Mouse (Mus musculus) ES-E14 (cell line): ENCODE measurements around the gene Tlx3. TPM values are rescaled to one million over a fixed set of nuclear protein-coding genes. Genes with fewer than 3 reads are reported as not detected.

Experiments used
- DNase-seq: peaks from one replicate; pipeline ENCODE4 v3.0.0-alpha.2; 2013; ENCODE audit warnings: low read depth, low spot score
- H3K27ac ChIP-seq: 2 replicates; pipeline ENCODE4 v1.5.1; 2012; ENCODE audit warnings: low read depth, mild to moderate bottlenecking, low read length, moderate library complexity, mixed read lengths; ENCODE audit not compliant: poor library complexity, insufficient read depth, severe bottlenecking
- H3K36me3 ChIP-seq: 2 replicates; pipeline ENCODE4 v1.6.1; 2012; ENCODE audit warnings: mild to moderate bottlenecking, low read length, moderate library complexity, mixed read lengths; ENCODE audit not compliant: control insufficient read depth, poor library complexity, insufficient read depth, severe bottlenecking
- H3K4me1 ChIP-seq, 2 experiments: fragments of 150-350 bp in 1 of 2; sonication (generic) in 1 of 2; 2 replicates each; pipeline ENCODE4 v1.6.1; 2012; ENCODE audit warnings: low read length in 2 of 2, mild to moderate bottlenecking in 1 of 2, mixed read lengths in 1 of 2; ENCODE audit not compliant: control insufficient read depth in 2 of 2, insufficient read depth in 2 of 2, poor library complexity in 1 of 2
- H3K4me3 ChIP-seq, 2 experiments: fragments of 150-350 bp in 1 of 2; sonication (generic) in 1 of 2; 2 replicates each; pipeline ENCODE4 v1.5.1; 2012; ENCODE audit warnings: low read length in 2 of 2, low read depth in 1 of 2, mild to moderate bottlenecking in 1 of 2, mixed read lengths in 1 of 2; ENCODE audit not compliant: insufficient read depth in 1 of 2, poor library complexity in 1 of 2, severe bottlenecking in 1 of 2
- H3K9ac ChIP-seq: 2 replicates; pipeline ENCODE4 v1.6.1; 2012; ENCODE audit warnings: low read depth, mild to moderate bottlenecking, low read length, mixed read lengths; ENCODE audit not compliant: poor library complexity, insufficient read depth, severe bottlenecking
- H3K9me3 ChIP-seq: fragments of 150-350 bp; sonication (generic); 2 replicates; pipeline ENCODE4 v1.6.1; 2012; ENCODE audit warnings: low read depth, mild to moderate bottlenecking, low read length; ENCODE audit not compliant: control insufficient read depth, insufficient read depth
- CHD2 ChIP-seq: IDR thresholded peaks from 2 replicates; pipeline ENCODE4 v1.6.1; 2014; ENCODE audit warnings: mild to moderate bottlenecking, low read depth, low read length, inconsistent platforms
- HCFC1 ChIP-seq: IDR thresholded peaks from 2 replicates; pipeline ENCODE4 v1.6.1; 2012; ENCODE audit warnings: low read length, inconsistent platforms, borderline replicate concordance; ENCODE audit not compliant: insufficient read depth
- MAFK ChIP-seq: IDR thresholded peaks from 2 replicates; pipeline ENCODE4 v1.6.1; 2014; ENCODE audit warnings: mild to moderate bottlenecking, low read depth, low read length, inconsistent platforms; ENCODE audit not compliant: insufficient read depth
- ZC3H11A ChIP-seq: IDR thresholded peaks from 2 replicates; pipeline ENCODE4 v1.6.1; 2012; ENCODE audit warnings: low read depth, mild to moderate bottlenecking, inconsistent platforms, low read length, borderline replicate concordance
- ZNF384 ChIP-seq: IDR thresholded peaks from 2 replicates; pipeline ENCODE4 v1.6.1; 2012; ENCODE audit warnings: low read depth, low read length, inconsistent platforms
- in situ Hi-C, 2 experiments: fragments of 600-800 bp; cut with MboI; formaldehyde crosslinking; loops; one replicate each; pipeline ENCODE4 v1.15.1; 2025; ENCODE audit warnings: low sequenced_read_pairs in 2 of 2, inconsistent platforms in 1 of 2; ENCODE audit not compliant: unreplicated experiment in 2 of 2
- total RNA-seq: library from RNA; depleted of rRNA; stranded (reverse); fragments of 300-350 nt; gene quantifications from 2 replicates; pipeline ENCODE4 v1.2.3, GENCODE M21; 2012; rRNA removed

Tlx3 gene
- total RNA-seq, 1 experiment, result 0.54 TPM

DNA sequence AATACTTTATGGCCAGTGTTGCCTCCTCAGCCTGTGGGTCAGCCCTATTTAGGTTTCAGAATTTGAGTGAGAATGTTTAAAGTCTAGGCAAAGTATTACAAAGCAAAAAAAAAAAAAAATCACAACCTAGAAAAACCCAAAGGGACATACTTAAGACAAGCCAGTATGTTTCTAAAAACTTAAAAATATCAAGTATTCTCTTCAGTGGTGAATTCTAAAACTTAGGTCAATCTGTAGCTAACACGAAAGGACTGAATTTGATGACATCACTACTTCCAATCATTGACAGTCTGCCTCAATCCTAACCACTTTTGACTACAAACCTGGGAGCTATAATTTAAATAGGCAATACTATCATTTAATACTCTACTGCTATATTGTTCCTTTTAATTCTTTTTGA, 50.4 kb downstream of the Tlx3 start:
- Histone ChIP-seq H3K36me3 (peaks cover 45% of the 10 kb centered on the region), H3K9me3 (no peaks in the 10 kb centered on the region), H3K4me1 (peaks cover 0 to 3% of the 10 kb centered on the region in 2 experiments; a peak in 1 of 4 replicates), H3K4me3 (no peak overlapping the region), H3K27ac (no peak overlapping the region), H3K9ac (no peak overlapping the region)
- in situ Hi-C loops, result no loop called here
- DNase-seq, result no peak
- TF ChIP-seq MAFK (no peak), ZC3H11A (no peak), ZNF384 (no peak), CHD2 (no peak), HCFC1 (no peak)

DNA sequence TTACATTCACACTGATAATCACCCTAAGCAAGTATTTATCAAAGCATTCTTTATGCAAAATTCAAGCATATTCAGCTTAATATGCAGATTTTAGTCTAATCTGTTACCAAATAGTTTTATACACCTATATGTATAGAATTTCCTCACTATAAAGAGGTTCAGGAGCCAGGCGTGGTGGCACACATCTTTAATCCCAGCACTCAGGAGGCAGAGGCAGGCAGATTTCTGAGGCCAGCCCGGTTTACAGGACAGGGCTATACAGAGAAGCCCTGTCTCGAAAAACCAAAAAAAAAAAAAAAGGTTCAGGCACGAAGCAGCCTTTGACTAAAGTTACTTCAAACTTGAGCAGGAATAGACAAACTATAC, 51.6 kb downstream of the Tlx3 start:
- TF ChIP-seq MAFK (no peak), ZNF384 (no peak), ZC3H11A (no peak), HCFC1 (no peak), CHD2 (no peak)
- peaks cover 34% of the 10 kb centered on the region for H3K36me3 ChIP-seq
- H3K4me3 ChIP-seq, result no peak overlapping the region
- in situ Hi-C loops, result no loop called here
- no peak overlapping the region for H3K27ac ChIP-seq
- no peaks in the 10 kb centered on the region for H3K9me3 ChIP-seq
- DNase-seq, result no peak
- H3K4me1 ChIP-seq, result peaks cover 0 to 4% of the 10 kb centered on the region in 2 experiments; a peak in 1 of 4 replicates
- H3K9ac ChIP-seq, result no peak overlapping the region

DNA sequence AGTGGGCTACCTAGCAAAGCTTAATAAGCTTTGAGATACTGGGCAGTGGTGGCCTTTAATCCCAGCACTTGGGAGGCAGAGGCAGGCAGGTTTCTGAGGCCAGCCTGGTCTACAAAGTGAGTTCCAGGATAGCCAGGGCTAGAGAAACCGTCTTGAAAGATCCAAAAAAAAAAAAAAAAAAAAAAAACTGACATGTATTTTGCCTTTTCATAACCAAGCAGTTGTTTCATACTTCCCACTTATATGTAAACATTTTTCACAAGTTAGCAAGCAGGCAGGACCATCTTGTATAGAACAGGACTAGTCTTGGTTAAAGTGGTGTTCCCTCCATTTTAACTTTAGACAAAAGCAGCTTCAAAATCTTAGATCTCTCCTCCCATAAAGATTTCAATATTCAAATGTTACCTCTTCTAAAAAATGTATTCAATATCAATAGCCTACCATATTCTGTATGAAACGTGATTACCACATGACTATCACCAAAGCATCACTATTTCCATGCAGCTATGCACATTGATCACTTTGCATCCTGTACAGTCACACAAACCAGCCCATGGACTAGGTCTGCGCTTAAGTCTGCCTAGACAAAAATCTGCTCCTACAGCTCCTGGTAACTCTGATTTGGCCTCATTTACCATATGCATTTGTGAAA, 52.1 kb downstream of the Tlx3 start:
- Histone ChIP-seq H3K36me3 (peaks cover 29% of the 10 kb centered on the region), H3K9ac (no peak overlapping the region), H3K4me3 (no peak overlapping the region), H3K9me3 (no peaks in the 10 kb centered on the region), H3K4me1 (peaks cover 0 to 4% of the 10 kb centered on the region in 2 experiments; a peak in 1 of 4 replicates), H3K27ac (no peak overlapping the region)
- no peak for DNase-seq
- no peak for TF ChIP-seq HCFC1
- peak; percentile 80 for TF ChIP-seq ZNF384
- no peak for TF ChIP-seq MAFK
- TF ChIP-seq ZC3H11A, result no peak
- TF ChIP-seq CHD2, result peak; percentile 61; the same call in 1 of the 2 replicates
- in situ Hi-C loops, result no loop called here

Other genes starting within 250 kb of the Tlx3 start
- 1.6 and 4.8 TPM in 2 replicates for gene Fgf18, start 56.2 kb downstream of the Tlx3 start, total RNA-seq
- 1,823 and 2,502 TPM in 2 replicates for gene Npm1, start 40.4 kb downstream of the Tlx3 start, total RNA-seq
- gene Gm12117, start 73.1 kb upstream of the Tlx3 start, total RNA-seq, result 3.3 and 4.3 TPM in 2 replicates